Mouse (Mus musculus) brain, embryonic 14.5 days (tissue): ENCODE measurements at regions not wholly inside any gene's neighbourhood (a gene's known extent, or its start where the extent isn't known, plus 50 kb on each side); places are given as distances from the start of the nearest gene placed in this dataset.

ENCODE experiments used
- DNase-seq: peaks from one replicate; pipeline ENCODE4 v3.0.0-alpha.2; 2011; ENCODE audit warnings: low read depth
- CTCF ChIP-seq: fragments of 200-500 bp; IDR thresholded peaks from 2 replicates; pipeline ENCODE4 v1.5.1; 2012; ENCODE audit warnings: inconsistent platforms, mild to moderate bottlenecking, moderate library complexity, borderline replicate concordance; ENCODE audit not compliant: insufficient read depth, insufficient read length; ENCODE audit errors: extremely low read depth
- POLR2A ChIP-seq: fragments of 200-500 bp; IDR thresholded peaks from 2 replicates; pipeline ENCODE4 v1.6.1; 2012; ENCODE audit warnings: mild to moderate bottlenecking, inconsistent platforms, borderline replicate concordance; ENCODE audit not compliant: poor library complexity, insufficient read depth, insufficient read length, severe bottlenecking; ENCODE audit errors: extremely low read depth

DNA sequence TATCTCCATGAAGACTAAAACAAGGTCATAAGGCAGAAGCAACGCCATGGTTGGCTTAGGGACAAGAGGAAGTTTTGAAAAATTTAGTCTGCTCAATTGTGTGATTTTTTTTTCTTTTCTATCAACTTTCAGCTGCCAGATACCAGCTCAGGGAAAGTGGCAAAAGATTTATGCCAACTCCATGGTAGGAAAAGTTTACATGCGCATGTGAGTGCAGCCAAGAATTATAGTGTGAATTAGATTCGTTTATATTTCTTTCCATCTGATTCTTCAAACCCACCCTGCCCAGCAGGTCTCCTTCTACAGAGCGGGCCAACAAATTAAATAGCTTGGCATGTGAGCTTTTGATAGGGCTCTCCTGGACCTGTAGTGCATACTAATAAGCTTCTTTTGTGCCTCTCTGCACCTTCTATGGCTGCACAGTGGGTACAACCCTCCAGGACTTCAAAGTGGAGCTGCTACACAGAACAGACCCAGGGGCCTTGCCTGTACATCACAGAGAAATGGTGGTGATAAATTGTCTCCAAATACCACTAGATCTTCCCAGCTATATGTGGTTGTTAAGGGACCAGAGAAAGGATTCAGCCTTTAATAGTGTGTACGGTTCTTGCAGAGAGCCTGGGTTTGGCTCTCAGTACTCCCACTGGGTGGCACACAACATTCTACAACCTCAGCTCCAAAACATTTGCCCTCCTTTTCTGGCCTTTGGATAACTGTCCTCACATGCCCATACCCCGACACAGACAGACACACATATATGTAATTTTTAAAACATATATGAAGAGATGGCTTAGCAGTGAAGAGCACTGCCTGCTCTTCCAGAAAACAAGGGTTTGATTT, 135.0 kb downstream of the Basp1 start:
- DNase-seq, result peak; percentile 93
- TF ChIP-seq POLR2A (no peak), CTCF (no peak)

DNA sequence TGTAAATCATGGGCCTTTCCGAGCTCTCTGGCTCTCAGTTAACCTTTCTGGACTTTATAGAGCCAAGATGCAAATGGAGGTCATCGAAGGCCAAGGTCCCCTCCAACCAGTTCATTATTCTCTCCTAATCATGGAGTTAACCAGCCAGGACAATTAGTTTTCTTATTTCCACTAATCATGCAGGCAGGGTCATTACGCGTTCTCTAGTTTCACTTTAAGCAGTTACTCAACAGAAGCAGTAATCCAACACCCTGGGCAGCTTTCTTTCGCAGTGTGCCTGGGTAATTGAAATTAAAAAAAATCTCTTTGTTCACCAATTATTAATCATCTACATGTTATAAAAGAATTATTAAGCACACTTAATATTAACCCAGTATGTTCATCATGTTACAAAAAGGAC, 137.3 kb downstream of the Basp1 start:
- DNase-seq, result no peak
- TF ChIP-seq CTCF, result no peak
- TF ChIP-seq POLR2A, result no peak

DNA sequence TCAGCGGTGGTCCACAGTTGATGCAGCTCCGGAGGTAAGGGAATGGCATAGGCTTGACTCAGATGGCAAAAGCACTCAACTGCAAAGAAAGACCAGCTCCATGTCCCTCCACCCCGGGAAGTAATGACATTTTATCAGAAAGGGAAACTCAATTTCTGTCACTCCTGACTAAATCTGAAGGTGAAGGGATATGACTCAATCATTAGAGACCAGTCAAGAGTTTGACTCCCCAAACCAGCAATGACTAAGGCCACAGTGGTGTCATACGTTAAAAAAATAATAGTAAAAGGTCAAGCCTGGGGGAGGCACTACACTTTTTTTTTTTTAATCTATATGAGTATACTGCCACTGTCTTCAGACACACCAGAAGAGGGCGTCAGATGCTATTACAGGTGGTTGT, 141.7 kb downstream of the Basp1 start:
- DNase-seq, result no peak
- TF ChIP-seq CTCF (no peak), POLR2A (no peak)

DNA sequence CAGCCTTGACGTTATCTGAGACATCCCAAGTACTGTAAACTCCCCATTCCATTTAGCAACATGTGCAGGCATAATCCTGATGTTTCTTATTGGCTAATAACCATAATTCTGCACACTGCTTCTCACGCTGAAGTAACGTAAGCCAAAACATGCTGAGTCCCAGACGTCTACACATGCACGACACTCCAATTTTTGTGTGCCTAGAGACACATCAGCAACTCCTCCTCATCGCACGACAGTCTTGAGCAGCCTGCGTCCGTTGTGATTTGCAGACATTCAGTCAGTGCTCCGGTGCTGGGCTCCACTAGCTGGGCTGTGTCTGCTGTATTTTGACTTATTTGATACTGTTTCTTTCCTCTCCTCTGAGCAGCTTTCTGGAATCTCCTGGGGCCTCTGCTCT, 143.2 kb downstream of the Basp1 start:
- no peak for DNase-seq
- TF ChIP-seq CTCF (no peak), POLR2A (no peak)

DNA sequence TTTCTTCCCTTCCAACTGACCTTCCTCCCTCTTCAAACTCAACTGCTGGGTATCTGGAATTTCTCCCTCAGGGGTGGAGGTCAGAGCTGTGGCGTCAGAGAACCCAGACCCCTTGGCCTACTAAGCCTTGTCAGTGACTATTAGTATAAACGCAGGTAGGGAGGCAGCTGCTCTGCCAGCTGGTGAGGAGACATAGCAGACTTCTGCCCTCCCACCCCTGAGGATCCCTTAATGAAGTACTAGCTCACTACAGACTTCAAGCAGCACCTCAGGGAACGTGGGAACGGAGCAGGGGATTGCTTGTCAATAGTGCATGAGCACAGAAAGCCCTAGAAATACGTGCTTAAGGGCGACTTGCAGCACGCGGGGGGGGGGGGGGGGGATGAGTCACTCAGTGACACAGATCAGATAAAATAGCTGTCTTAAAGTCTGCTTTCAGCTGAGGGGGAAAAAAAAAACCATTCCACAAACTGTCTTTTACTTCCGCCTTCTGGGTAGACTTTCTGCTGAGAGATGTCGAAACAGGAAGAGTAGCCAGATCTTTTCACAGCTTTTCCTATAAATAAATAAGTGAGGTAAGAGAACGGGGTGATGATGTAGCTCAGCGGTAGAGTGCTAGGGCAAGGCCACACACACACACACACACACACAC, 144.1 kb downstream of the Basp1 start:
- no peak for TF ChIP-seq CTCF
- no peak for TF ChIP-seq POLR2A
- peak; percentile 39 for DNase-seq

DNA sequence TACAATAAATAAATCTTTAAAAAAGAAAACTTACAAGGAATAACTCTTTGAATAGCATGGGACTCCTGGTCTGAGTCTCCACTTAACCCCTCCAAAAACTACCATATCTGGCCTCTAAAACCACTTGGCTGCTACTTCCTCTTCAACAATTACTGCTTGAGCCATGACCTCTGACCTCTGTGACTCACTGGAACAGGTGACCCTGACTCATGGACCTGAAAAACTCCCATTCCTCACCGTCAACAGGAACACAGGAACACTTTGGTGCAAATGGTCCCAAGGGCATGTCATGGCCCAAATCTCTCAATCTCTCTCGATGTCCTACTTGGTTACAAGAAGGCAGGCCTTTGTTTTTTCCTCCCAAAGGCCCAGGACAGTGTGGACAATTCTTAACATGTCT, 145.1 kb downstream of the Basp1 start:
- TF ChIP-seq POLR2A, result no peak
- TF ChIP-seq CTCF, result no peak
- no peak for DNase-seq

DNA sequence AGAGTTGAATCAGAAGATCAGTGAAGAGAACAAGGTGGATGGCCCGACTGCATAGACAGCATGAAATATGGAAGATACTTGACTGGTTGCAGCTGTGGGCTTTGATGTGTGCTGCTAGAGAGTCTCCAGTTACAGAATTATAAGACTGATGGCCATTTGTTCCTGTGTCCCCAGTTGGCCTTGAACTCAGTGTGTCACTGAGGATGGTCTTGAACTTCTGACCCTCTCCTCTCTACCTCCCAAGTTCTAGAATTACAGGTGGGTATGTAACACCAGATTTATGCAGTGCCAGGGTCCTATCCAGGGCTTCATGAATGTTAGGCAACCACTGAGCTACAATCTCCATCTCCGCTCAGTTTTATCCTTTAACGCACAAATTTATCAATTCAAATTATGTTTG, 146.1 kb downstream of the Basp1 start:
- no peak for TF ChIP-seq POLR2A
- no peak for TF ChIP-seq CTCF
- no peak for DNase-seq

DNA sequence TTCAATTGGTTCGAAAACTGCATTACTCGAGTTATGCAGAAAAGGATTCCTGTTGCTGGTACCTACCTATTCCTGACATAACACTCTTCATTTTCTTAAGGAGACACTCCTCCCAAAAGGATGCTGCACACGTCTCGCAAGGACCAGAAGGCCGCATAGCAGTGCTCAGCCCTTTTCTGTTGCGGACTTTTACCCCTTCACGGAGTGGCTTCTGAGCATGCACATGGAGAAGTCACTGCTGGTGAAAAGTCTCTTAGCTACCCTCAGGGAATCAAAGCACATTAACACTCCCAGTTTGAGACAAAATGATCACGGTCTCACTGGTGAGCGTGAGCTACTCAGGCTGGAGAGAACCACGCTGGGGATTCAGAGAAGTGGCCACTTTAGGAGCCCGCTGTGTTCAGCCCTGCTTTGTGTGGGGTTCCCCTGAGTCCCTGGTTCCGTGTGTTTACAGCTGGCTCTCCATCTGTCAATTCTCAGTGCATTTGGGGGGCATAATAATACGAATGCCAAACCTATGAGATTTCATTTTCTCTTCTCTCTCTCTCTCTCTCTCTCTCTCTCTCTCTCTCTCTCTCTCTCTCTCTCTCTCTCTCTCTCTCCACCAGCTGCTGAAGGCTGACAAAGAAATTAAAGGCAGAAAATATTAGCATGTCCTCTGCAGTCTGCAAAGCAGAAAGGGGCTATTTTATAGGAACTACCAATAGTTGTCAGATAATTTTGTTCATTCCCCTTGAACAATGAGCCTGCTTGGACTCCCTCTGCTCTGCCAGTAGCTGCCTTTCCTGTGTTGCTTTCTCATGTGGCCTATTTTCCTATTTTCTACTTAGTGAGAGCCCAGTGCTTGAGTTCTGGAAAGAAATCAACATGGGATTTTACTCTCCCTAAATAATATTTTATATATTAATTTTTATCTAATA, 160.7 kb downstream of the Basp1 start:
- peak; percentile 77 for DNase-seq

DNA sequence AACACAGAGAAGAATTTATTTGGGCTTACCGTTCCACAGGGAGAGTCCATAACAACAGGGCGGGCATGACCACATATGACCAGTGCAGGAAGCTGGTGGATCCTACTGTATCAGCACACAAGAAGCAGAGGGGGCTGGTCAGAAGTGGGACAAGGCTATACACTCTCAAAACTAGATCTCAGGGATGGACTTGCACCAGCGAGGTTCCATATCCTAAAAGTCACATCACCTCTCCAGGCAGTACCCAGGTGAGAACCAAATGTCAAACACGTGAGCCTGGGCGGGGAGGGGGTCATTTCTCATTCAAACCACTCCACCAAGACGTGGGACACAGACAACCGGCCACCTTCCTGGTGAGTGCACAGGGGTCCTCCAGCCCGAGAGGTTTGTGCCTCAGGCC, 167.9 kb downstream of the Basp1 start:
- DNase-seq, result no peak
- no peak for TF ChIP-seq POLR2A
- no peak for TF ChIP-seq CTCF

More for the DNA sequence above, 160.7 kb downstream of the Basp1 start:
- TF ChIP-seq POLR2A (no peak), CTCF (no peak)

DNA sequence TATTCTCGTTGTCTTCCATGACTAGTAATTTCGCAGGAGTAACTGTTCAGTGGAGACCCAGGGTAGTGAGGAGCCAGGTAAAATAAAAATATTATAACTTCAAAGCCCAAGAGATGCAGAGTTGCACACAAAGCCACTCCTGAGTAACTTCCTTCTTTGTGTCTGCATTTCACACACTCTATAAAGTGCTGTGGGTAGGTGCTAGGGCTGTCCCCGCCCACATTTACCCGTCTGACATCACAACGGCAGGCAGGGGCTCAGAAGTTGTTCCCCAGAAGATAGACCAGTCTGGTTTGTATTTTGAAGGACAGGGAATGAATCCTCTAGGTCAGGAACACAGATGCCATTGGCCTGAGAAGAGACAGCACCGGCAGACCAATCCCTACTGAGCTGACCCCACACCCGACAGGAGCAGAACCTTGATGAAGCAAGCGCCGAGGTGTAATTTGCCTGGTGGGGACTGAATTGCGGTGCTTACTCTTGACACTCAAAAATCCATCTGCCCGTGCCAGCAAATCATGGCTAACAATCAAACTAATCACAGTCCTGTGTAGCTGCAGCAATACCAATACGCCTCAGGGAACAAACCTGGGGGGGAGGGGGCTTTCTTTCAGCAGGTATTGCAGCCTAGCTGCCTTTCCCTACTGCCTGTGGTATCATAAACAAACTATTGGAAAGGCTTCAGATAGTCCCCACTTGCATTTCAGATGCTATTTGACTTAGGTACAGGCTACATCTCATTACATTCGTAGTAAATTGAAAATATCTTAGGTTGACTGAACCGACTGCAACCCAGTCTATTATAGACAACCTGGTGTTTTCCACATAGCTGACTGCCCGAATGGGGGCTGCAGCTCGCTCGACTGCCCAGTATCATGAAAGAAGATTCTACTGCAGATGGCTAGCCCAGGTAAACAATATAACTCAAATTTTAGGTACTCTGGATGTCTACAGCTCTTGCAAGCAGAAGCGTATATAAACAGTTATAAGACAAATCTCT, 175.6 kb downstream of the Basp1 start:
- TF ChIP-seq CTCF (no peak), POLR2A (no peak)
- peak; percentile 64 for DNase-seq
